Mouse (Mus musculus) embryonic fibroblast, embryonic 13.5 days (primary cell): ENCODE results near the gene Gcgr.

Source experiments
- CTCF ChIP-seq: IDR thresholded peaks from 2 replicates; pipeline ENCODE4 v1.5.1; 2011; ENCODE audit warnings: mild to moderate bottlenecking, control low read depth, low read length, moderate library complexity, borderline replicate concordance; ENCODE audit not compliant: insufficient read depth
- POLR2A ChIP-seq: IDR thresholded peaks from 2 replicates; pipeline ENCODE4 v1.6.1; 2011; ENCODE audit warnings: low read depth, mild to moderate bottlenecking, control low read depth, low read length, moderate library complexity

- TF ChIP-seq CTCF (no peak), POLR2A (no peak)
Observed at GRCm38 (mm10) chr11:120492024-120492877, 38.2 kb upstream of the Gcgr start.
